Mouse (Mus musculus) right cerebral cortex, adult 18-20 months (tissue): ENCODE data around the gene Nqo1.

Experiments used
- DNase-seq: peaks from one replicate; pipeline ENCODE4 v3.0.0; 2022; ENCODE audit warnings: mixed read lengths

Gene Nqo1

DNA sequence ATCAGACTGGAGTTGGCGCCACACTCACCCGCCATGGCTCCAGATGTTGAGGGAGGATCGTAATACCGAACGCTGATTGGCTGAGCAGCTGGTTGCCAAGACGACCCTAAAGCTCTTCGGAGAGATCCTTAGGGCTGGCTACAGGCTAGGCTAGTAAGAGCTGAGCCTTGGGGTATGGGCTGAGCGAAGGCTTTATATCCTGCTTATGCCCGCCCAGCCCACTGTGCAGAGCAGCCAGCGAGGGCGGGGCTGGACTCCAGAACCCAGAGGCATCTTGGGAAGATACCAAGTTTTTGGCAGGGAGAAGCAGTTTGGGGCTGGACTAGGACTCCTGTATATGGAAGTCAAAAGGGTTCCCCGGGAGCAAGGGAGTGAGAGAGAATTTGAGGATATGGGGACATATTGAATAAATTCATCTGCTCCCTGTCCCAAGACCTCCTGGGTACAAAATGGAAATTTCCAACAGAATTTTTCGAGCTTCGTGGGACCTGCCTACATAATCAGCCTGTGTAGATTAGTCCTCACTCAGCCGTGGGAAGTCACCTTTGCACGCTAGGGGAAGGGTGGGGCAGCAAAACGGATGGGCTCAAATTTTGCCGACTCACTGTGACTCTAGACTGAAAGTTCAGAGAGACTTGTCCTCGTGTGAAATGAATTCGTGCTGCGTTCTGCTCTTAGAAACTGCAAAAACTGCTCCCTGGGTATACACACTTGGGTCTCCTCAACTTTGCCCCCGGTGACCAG, at the start of gene Nqo1:
Gene Nqo1 (minus strand): TSS at position 169 of the 744 bp plus-strand sequence.
- peak; percentile 71 for DNase-seq

DNA sequence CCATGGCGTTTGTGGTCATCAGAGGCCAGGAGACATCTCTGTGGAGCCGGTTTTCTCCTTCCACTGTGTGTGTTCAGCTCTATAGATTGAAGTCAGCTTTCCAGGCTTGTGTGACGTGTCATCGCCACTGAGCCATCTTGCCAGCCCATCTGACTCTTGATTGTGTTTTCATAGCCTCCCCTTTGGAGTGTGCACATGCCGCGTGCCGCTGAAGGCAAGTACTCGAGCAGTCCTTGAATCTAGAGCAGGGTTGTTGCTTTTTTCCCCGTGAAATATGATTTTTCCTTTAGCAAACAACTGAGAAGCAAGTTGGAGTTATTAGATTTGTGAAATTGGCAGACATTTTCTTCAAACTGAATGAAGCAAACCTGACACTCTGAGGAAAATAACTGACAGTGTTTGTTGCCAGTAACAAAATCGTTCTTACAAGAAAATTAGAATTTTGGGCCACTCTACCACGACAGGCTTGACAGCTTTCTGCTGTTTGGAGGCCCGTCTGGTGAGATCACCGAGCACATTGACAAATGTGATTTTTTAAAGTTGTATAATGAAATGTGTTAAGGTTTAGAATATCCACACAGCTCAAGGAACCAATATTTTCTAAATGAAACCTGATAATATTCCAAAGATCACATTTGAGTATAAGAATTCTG, 48.5 kb upstream of the Nqo1 start:
- DNase-seq = no peak

DNA sequence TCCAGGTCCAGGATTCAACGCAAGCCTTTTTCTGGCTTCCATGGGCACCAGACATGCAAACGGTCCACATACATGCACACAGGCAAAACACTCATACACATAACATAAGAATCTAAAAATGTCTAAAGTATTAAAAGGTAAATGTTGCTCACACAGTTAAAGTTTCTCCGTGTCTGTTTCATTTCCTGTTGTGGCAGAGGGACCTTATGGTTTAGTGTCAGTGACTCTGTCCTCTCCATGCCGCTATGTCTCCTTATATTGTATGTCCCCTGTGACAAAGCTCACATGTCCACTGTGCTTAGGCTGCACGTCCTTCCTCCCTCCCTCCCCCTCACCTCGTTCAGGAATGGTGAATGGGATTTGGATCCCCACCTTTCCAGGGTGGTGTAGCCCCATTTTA, 46.6 kb upstream of the Nqo1 start:
- DNase-seq = no peak

GRCm38 (mm10) chr8:107449130-107449529, 46.1 kb upstream of the Nqo1 start:
- DNase-seq = no peak

- no peak for DNase-seq
These were observed 45.4 kb upstream of the Nqo1 start for GRCm38 (mm10) chr8:107448382-107448889.

DNA sequence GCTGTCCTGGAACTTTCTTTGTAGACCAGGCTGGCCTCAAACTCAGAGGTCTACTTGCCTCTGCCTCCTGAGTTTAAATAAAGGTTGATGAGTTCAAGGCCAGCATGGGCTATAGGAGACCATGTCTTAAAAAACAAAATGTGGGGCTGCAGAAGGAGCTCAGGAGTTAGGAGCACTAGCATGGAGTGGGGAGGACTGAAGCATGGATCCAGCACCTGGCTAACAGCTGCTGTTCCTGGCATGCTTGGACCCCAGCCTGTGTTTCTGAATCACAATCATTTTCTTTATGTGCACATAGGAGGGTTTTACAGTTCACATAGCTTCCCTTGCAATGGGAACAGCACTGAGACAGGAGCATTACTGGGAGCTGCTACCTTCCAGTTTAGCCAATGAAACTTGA, 44.7 kb upstream of the Nqo1 start:
- no peak for DNase-seq

DNA sequence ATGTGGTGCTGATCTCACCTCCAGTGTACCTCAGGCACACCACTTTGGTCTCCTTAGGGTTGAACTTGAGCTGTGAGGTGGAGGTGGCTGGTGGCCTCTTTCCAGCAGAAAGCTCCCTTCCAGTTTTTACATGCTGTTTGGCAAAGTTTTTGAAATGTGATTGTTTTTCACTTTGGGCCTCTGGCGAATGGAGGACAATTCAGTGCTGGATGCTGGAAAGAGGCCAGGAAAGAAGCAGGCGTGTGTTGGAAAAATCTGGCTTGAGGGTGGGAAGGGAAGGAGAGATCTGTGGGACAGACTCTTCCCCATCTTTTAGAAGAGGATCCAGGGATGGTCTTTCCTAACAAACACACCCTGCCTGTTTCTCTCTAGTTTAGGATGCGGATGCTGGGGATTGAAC, 41.6 kb upstream of the Nqo1 start:
- DNase-seq = peak; percentile 12

DNA sequence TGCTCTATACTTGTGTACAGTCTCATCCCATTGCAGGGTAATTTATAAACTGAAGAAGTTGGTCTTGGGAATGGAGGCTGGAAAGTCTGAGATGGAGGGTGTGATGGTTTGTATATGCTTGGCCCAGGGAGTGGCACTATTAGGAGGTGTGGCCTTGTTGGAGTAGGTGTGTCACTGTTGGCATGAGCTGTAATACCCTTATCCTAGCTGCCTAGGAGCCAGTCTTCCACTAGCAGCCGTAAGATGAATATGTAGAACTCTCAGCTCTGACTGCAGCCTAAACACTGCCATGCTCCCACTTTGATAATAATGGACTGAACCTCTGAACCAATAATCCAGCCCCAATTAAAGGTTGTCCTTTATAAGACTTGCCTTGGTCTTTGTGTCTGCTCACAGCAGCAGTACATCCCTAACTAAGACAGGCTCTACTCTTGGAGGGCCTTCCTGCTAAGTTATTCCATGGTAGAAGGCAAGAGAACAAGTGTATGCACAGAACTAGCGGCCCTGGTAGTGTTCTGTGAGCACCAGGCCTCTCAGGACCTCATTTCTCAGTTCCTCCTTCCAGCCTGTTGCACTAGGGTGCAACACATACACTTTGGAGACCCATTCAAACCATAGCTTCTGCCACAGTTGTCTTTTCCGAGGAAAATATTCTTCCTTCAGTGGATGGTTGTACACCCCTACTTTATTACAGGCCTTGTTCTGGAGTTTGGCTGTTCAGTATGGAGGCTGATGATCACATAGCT, 37.0 kb upstream of the Nqo1 start:
- no peak for DNase-seq

GRCm38 (mm10) chr8:107437711-107438110, 34.7 kb upstream of the Nqo1 start:
- no peak for DNase-seq

GRCm38 (mm10) chr8:107436841-107437421, 33.9 kb upstream of the Nqo1 start:
- no peak for DNase-seq

- DNase-seq = peak; percentile 81
These were observed 33.2 kb upstream of the Nqo1 start, which contains the start of gene Wwp2 for GRCm38 (mm10) chr8:107435962-107436831. Wwp2 (plus strand) TSS chr8:107436365.

GRCm38 (mm10) chr8:107435421-107435961, 32.5 kb upstream of the Nqo1 start:
- DNase-seq = no peak

GRCm38 (mm10) chr8:107430821-107431220, 27.8 kb upstream of the Nqo1 start:
- no peak for DNase-seq

- DNase-seq = no peak
These were observed 22.2 kb upstream of the Nqo1 start for GRCm38 (mm10) chr8:107425230-107425597.

DNA sequence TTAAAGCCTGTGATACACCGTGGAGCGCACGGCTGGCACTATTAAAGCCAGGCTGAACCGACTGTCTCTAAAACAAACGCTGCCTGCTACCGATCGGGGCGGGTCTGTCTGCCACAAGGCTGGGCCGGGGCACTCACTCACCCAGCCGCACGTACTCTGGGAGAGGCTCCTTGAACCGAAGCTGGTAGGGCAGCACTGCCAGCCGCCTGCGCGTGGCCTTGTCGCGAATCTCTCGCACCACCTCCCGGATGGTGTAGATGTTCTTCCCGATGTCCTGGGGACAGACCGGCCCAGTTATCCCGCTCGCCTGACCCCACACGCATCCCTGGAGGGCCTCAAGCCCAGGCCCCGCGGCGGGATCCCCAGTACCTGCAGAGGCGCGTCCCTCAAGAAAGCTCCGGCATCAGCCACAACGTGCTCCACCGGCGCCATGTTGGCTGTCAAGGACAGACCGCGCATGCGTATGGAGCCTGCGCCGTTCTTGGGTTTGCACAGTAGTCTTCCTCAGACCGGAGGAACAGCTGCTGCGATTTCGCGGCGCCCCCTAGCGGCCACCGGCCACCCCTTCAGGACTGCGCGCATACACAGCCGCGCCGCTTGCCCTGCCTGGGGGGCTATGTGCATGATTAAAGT, 21.7 kb upstream of the Nqo1 start, which contains the start of gene Nob1:
Gene Nob1 (minus strand): TSS at position 455 of the 633 bp plus-strand sequence.
- DNase-seq = peak; percentile 96

DNA sequence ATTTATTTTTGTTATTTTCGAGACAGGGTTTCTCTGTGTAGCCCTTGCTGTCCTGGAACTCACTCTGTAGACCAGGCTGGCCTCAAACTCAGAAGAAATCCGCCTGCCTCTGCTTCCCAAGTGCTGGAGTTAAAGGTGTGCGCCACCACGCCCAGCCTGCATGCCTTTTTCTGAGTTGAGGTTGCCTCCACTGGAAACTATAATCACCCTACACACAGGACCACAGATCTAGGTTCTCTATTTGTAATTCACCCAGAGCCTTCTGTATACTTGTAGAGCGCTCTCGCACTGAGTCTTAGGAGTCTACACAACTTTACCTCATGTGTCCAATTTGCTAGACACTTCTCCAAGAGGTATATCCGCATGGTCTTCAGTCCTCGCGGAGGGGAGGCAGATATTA, 21.2 kb upstream of the Nqo1 start:
- DNase-seq = no peak

GRCm38 (mm10) chr8:107417001-107417400, 14.0 kb upstream of the Nqo1 start:
- DNase-seq = no peak

- DNase-seq = no peak
These were observed 10.9 kb upstream of the Nqo1 start for GRCm38 (mm10) chr8:107413881-107414280.

GRCm38 (mm10) chr8:107412552-107412951, 9.5 kb upstream of the Nqo1 start:
- no peak for DNase-seq

DNA sequence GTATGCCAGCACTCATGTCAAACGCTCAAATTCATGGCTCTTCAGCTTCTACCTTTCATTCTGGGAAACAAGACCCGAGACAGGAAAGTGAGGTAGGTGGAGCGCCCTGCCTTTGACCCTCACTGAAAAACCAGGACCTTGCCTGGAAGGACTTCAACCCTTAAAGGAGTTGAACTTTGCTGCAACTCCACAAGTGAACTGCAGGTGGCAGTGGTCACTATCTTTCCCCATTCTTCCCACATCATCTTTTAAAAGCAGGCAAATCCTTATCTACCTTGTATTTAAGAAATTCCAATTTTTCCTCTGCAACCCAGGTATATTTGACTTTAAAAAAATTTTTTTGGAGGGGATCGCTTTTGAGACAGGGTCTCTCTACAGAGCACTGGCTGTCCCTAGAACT, 8.4 kb upstream of the Nqo1 start:
- no peak for DNase-seq

DNA sequence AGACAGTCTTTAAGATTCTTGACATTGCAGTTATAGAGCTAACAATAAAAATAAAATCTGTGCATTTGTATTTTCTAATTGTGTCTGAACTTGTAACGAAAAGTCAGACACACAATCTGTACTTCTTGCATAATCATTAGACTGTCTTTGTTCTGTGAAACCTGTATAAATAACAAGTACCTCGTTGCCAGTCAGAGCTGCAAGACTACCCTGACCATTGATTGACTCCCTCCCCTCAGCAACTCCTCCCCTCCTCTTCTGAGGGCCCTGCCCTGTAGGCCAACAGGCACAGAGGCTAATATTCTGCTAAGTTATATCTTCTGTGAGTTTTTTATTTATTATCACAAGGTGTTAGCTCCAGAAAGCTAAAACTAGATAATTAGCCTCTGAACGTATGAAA, 2.9 kb upstream of the Nqo1 start:
- DNase-seq = no peak
